Mouse (Mus musculus) erythroblast, embryonic 14.5 days (primary cell): Measurements from ENCODE around the gene Mlh3. TPM values are rescaled to one million over a fixed set of nuclear protein-coding genes. Genes with fewer than 3 reads are reported as not detected.

Experiments
- H3K27me3 ChIP-seq: 2 replicates; pipeline ENCODE4 v1.6.1; 2012; ENCODE audit warnings: inconsistent platforms; ENCODE audit not compliant: control insufficient read depth
- H3K36me3 ChIP-seq: 2 replicates; pipeline ENCODE4 v1.6.1; 2012; ENCODE audit warnings: mild to moderate bottlenecking, inconsistent platforms; ENCODE audit not compliant: control insufficient read depth
- H3K4me1 ChIP-seq: 2 replicates; pipeline ENCODE4 v1.6.1; 2012; ENCODE audit warnings: inconsistent platforms; ENCODE audit not compliant: control insufficient read depth
- H3K4me3 ChIP-seq: replicated peaks from 2 replicates; pipeline ENCODE3; 2012; ENCODE audit warnings: moderate library complexity, mild to moderate bottlenecking, inconsistent platforms
- H3K9me3 ChIP-seq: 2 replicates; pipeline ENCODE4 v1.6.1; 2012; ENCODE audit warnings: low read length, inconsistent platforms, mixed read lengths; ENCODE audit not compliant: control insufficient read depth
- GATA1 ChIP-seq: IDR thresholded peaks from 2 replicates; pipeline ENCODE4 v1.6.1; 2012; ENCODE audit warnings: low read length, inconsistent platforms, mixed read lengths
- TAL1 ChIP-seq: IDR thresholded peaks from 3 replicates; pipeline ENCODE4 v1.6.1; 2012; ENCODE audit warnings: low read length, inconsistent platforms, mixed read lengths
- polyA plus RNA-seq: library from polyadenylated mRNA; stranded (reverse); fragments of >175 nt; gene quantifications from 2 replicates; pipeline ENCODE4 v1.2.3, GENCODE M21; 2012

Gene Mlh3
- polyA plus RNA-seq, 1 experiment: 0.04 TPM

DNA sequence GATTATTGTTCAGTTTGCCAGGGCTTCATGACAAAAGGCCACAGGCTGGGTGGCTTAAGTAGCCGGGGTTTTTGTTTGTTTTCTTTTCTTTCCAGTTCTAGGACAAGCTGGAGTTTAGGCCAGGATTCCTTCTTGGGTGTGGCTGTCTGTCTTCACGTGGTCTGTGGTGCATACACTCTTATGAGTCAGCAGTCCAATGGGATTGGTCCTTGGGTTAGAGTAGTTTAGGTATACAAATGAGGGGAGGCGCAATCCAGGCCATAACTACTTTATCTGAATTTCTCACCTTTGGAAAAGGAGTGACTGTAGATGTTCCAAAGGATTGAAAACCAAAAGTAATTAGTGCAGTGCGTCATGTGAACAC lies 1.4 kb upstream of the Mlh3 start:
- H3K27me3 ChIP-seq: no peaks in the 10 kb centered on the region
- peaks cover 5% of the 10 kb centered on the region for H3K9me3 ChIP-seq
- TF ChIP-seq GATA1: no peak
- no peak for TF ChIP-seq TAL1
- peaks cover 31% of the 10 kb centered on the region for H3K36me3 ChIP-seq
- peaks cover 42% of the 10 kb centered on the region for H3K4me1 ChIP-seq
- H3K4me3 ChIP-seq: no peak overlapping the region

- Histone ChIP-seq H3K4me1 (peaks cover 42% of the 10 kb centered on the region), H3K27me3 (no peaks in the 10 kb centered on the region), H3K9me3 (peaks cover 5% of the 10 kb centered on the region), H3K36me3 (peaks cover 27% of the 10 kb centered on the region), H3K4me3 (no peak overlapping the region)
- no peak for TF ChIP-seq TAL1
- no peak for TF ChIP-seq GATA1
Observed at GRCm38 (mm10) chr12:85271132-85271842, 888 bp upstream of the Mlh3 start.

DNA sequence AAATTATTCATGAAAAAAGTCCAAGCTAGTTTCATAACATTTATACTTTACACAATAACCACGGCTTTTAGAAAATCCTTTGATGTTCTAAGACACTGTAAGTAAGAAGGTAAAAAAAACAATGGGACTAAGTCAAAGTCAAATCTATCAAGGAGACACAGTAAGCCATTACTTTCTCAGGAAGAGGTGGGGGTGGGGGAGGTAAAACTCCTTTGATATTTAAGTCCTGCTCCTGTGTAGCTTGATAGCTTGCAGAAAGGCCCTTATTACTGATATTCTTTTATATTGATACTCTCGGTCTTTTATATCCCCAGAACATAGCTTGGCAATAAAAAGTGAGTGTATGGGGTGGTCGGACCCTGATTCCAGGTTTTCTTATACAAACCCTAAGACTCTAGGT lies 578 bp downstream of the Mlh3 start:
- peaks cover 4% of the 10 kb centered on the region for H3K9me3 ChIP-seq
- H3K36me3 ChIP-seq: peaks cover 12% of the 10 kb centered on the region
- peak overlapping the region; percentile 90 for H3K4me3 ChIP-seq
- peaks cover 42% of the 10 kb centered on the region for H3K4me1 ChIP-seq
- no peaks in the 10 kb centered on the region for H3K27me3 ChIP-seq
- TF ChIP-seq TAL1 (no peak), GATA1 (no peak)

DNA sequence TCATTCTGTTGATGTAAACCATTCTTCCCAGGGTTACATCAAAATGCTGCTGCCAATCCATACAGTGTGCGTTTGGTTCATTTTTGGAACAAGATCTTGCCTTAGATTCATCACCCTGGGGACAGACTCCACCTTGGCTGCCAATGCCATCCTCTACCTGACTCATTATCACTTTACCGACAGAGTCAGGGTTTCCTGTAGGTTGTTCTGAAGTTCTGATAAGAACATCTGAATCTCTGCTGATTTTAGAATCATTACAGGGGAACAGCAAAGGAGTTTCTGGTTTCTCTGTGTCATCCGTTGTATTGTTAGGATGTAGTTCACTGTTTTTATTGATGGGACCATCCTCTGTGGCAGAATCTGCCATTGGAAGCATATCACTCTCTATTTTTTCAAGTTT lies 4.2 kb downstream of the Mlh3 start:
- TF ChIP-seq GATA1: no peak
- H3K27me3 ChIP-seq: no peaks in the 10 kb centered on the region
- H3K36me3 ChIP-seq: peaks cover 5% of the 10 kb centered on the region
- H3K4me1 ChIP-seq: peaks cover 21% of the 10 kb centered on the region
- H3K4me3 ChIP-seq: no peak overlapping the region
- no peaks in the 10 kb centered on the region; the same call in 1 of the 2 replicates for H3K9me3 ChIP-seq

DNA sequence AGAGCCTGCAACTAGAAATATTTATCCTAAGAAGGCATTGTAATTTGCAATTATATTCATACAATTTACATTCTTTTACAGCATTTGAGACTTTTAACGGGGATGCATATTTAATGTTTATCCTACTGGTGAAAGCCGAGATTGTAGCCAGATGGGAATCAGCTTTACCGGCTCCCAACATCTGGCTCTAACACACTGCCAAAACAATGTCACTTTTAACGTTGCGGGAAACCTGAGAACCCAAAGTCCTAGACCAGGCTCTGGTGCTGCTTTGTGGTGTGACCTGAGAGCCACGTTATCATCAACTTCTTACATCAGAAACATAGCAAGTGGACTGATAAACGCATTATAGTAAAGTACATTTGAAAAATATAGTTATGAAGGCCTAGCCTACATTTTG lies 5.5 kb downstream of the Mlh3 start:
- H3K36me3 ChIP-seq: peaks cover 5% of the 10 kb centered on the region

DNA sequence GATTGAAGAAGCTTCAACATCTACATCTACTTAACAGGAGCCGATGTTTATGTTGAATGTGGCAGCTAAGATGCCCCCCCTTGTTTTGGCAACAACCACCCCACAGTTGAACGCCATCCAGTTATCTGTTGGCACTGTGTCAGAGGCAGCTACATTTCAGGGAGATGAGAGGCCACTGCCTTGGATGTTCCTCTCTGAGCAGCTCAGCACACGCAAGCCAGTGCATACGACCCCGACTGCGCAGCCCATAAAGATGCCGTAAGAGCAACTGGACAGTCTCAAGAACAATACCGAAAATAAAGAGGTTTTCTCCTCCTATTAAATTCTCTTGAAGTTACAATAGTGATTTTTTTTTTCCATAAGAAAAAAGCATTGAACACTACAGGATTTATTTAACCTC lies 5.9 kb downstream of the Mlh3 start:
- Histone ChIP-seq H3K36me3 (peaks cover 5% of the 10 kb centered on the region), H3K9me3 (no peaks in the 10 kb centered on the region; the same call in 1 of the 2 replicates), H3K4me1 (peaks cover 4% of the 10 kb centered on the region; the same call in 1 of the 2 replicates), H3K4me3 (no peak overlapping the region), H3K27me3 (no peaks in the 10 kb centered on the region)
- TF ChIP-seq GATA1: no peak
- TF ChIP-seq TAL1: no peak

More for the DNA sequence above, 5.5 kb downstream of the Mlh3 start:
- Histone ChIP-seq H3K27me3 (no peaks in the 10 kb centered on the region), H3K4me3 (no peak overlapping the region), H3K9me3 (no peaks in the 10 kb centered on the region; the same call in 1 of the 2 replicates), H3K4me1 (peaks cover 8% of the 10 kb centered on the region)
- no peak for TF ChIP-seq GATA1
- TF ChIP-seq TAL1: no peak

DNA sequence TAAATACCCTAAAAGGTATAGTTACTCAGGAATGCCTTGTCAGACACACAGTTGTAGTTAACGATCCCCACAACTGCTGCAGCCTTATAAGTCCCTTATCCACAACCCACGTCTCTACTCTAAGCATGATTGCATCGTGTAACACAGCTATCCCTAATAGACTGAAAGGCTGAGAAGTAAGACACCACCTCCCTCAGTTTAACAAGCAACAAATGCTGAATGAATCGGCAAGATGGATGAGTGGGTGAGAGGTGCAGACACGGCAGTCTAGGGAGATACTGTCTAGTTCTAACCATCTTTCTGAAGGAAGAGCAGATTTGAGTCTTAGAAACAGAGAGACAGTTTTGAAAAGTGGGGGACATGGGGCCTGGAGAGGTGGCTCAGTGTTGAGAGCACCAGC lies 7.2 kb downstream of the Mlh3 start:
- Histone ChIP-seq H3K27me3 (no peaks in the 10 kb centered on the region), H3K36me3 (peaks cover 2% of the 10 kb centered on the region), H3K4me1 (0 out of 2 replicates have a peak, but pooled peaks cover 2% of the 10 kb centered on the region), H3K9me3 (no peaks in the 10 kb centered on the region; the same call in 1 of the 2 replicates), H3K4me3 (no peak overlapping the region)
- no peak for TF ChIP-seq TAL1
- TF ChIP-seq GATA1: no peak

DNA sequence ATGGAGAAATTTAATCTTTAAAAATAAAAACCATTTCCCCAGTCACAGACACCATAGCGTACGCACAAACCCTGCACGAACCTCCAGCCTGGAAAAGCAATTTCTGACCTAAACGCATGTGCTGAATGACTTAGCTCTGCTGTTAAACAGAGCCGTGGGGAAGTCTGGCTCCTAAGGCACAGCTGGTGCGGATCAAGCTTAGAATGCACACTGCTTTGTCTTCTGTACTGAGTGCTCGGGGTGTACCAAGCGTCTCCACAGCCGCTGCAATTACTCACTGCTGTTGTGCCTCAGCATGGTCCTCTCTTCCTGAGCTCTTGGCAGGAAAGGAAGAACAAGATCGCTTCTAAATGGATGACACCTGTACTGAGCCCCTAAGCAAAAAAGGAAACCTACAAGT lies 7.9 kb downstream of the Mlh3 start:
- H3K9me3 ChIP-seq: no peaks in the 10 kb centered on the region; the same call in 1 of the 2 replicates
- peaks cover 2% of the 10 kb centered on the region for H3K36me3 ChIP-seq
- no peaks in the 10 kb centered on the region for H3K27me3 ChIP-seq
- H3K4me3 ChIP-seq: no peak overlapping the region
- 0 out of 2 replicates have a peak, but pooled peaks cover 2% of the 10 kb centered on the region for H3K4me1 ChIP-seq
- no peak for TF ChIP-seq GATA1
- TF ChIP-seq TAL1: no peak

- H3K27me3 ChIP-seq: no peaks in the 10 kb centered on the region
- no peak overlapping the region for H3K4me3 ChIP-seq
- TF ChIP-seq GATA1: no peak
- no peak for TF ChIP-seq TAL1
Observed at GRCm38 (mm10) chr12:85257008-85257639, 13.3 kb downstream of the Mlh3 start.

More at GRCm38 (mm10) chr12:85257008-85257639, 13.3 kb downstream of the Mlh3 start:
- Histone ChIP-seq H3K36me3 (peaks cover 2% of the 10 kb centered on the region), H3K9me3 (no peaks in the 10 kb centered on the region), H3K4me1 (peaks cover 2% of the 10 kb centered on the region; the same call in 1 of the 2 replicates)
